Mouse (Mus musculus): ENCODE data around the gene Naxe. TPM values are rescaled to one million over a fixed set of nuclear protein-coding genes. Genes with fewer than 3 reads are reported as not detected.
A peak's percentile ranks its signal among the peaks of the same experiment; 100 is the strongest.

Gene Naxe
- 203 and 211 TPM in 2 replicates for polyA plus RNA-seq (2015; fragmentation: Nextera tagmentation; extraction: Ambion mirVana)

GRCm38 (mm10) chr3:88057902-88058696 lies at the start of gene Naxe:
Gene Naxe, minus strand, starts transcription at chr3:88058495.
- WGBS = under 1% methylated on average over 60 of the region's 60 CpGs
- Histone ChIP-seq H3K4me2 (ENCODE audit: low read depth, low read length) (peak within 1 kb of the TSS; percentile 92), H3K27me3 (ENCODE audit: control insufficient read depth, insufficient read depth, low read depth, low read length) (no peaks in the 10 kb centered on the region), H3K9me3 (ENCODE audit: control insufficient read depth, low read length) (no peaks in the 10 kb centered on the region), H3K36me3 (ENCODE audit: control insufficient read depth, insufficient read depth, low read length) (peaks cover 14% of the 10 kb centered on the region), H3K9ac (ENCODE audit: low read length) (peak within 1 kb of the TSS; percentile 94), H3K4me1 (replicated peaks; ENCODE audit: control insufficient read depth, insufficient read depth, low read length) (peaks cover 9% of the 10 kb centered on the region; the same call in 1 of the 2 replicates), H3K4me3 (ENCODE audit: low read length) (peak within 1 kb of the TSS; percentile 91), H3K27ac (ENCODE audit: low read length) (peak within 1 kb of the TSS; percentile 77)
- peak; percentile 96 for ATAC-seq (ENCODE audit: low read depth)

- Histone ChIP-seq H3K4me3 (ENCODE audit: low read length) (no peak overlapping the region), H3K36me3 (ENCODE audit: control insufficient read depth, insufficient read depth, low read length) (peaks cover 46% of the 10 kb centered on the region), H3K4me1 (replicated peaks; ENCODE audit: control insufficient read depth, insufficient read depth, low read length) (no peaks in the 10 kb centered on the region), H3K9me3 (ENCODE audit: control insufficient read depth, low read length) (no peaks in the 10 kb centered on the region), H3K27ac (ENCODE audit: low read length) (no peak overlapping the region), H3K27me3 (ENCODE audit: control insufficient read depth, insufficient read depth, low read depth, low read length) (no peaks in the 10 kb centered on the region), H3K4me2 (ENCODE audit: low read depth, low read length) (no peak overlapping the region), H3K9ac (ENCODE audit: low read length) (no peak overlapping the region)
- 92% methylated on average over 4 of the region's 4 CpGs for WGBS
- ATAC-seq (ENCODE audit: low read depth) = no peak
These were observed 47.8 kb upstream of the Naxe start for GRCm38 (mm10) chr3:88106126-88106525.

- Histone ChIP-seq H3K4me3 (ENCODE audit: low read length) (no peak overlapping the region), H3K4me2 (ENCODE audit: low read depth, low read length) (no peak overlapping the region), H3K9me3 (ENCODE audit: control insufficient read depth, low read length) (no peaks in the 10 kb centered on the region), H3K4me1 (replicated peaks; ENCODE audit: control insufficient read depth, insufficient read depth, low read length) (no peaks in the 10 kb centered on the region), H3K9ac (ENCODE audit: low read length) (no peak overlapping the region), H3K27ac (ENCODE audit: low read length) (peak overlapping the region; percentile 51; the same call in 1 of the 2 replicates), H3K36me3 (ENCODE audit: control insufficient read depth, insufficient read depth, low read length) (peaks cover 55% of the 10 kb centered on the region), H3K27me3 (ENCODE audit: control insufficient read depth, insufficient read depth, low read depth, low read length) (no peaks in the 10 kb centered on the region)
- no peak for ATAC-seq (ENCODE audit: low read depth)
- WGBS = 65% methylated on average over 6 of the region's 6 CpGs
These were observed 44.3 kb upstream of the Naxe start for GRCm38 (mm10) chr3:88102611-88103010.

- Histone ChIP-seq H3K27ac (ENCODE audit: low read length) (peak overlapping the region; percentile 51; the same call in 1 of the 2 replicates), H3K9me3 (ENCODE audit: control insufficient read depth, low read length) (no peaks in the 10 kb centered on the region), H3K36me3 (ENCODE audit: control insufficient read depth, insufficient read depth, low read length) (peaks cover 56% of the 10 kb centered on the region), H3K9ac (ENCODE audit: low read length) (no peak overlapping the region), H3K4me2 (ENCODE audit: low read depth, low read length) (no peak overlapping the region), H3K4me3 (ENCODE audit: low read length) (no peak overlapping the region), H3K4me1 (replicated peaks; ENCODE audit: control insufficient read depth, insufficient read depth, low read length) (no peaks in the 10 kb centered on the region), H3K27me3 (ENCODE audit: control insufficient read depth, insufficient read depth, low read depth, low read length) (no peaks in the 10 kb centered on the region)
- 75% methylated on average over 6 of the region's 6 CpGs for WGBS
- 0 out of 2 replicates have a peak, but pooled peaks have one; percentile 41 for ATAC-seq (ENCODE audit: low read depth)
These were observed 43.9 kb upstream of the Naxe start for GRCm38 (mm10) chr3:88102196-88102595.

GRCm38 (mm10) chr3:88101736-88102135 lies 43.4 kb upstream of the Naxe start:
- Histone ChIP-seq H3K4me2 (ENCODE audit: low read depth, low read length) (no peak overlapping the region), H3K9ac (ENCODE audit: low read length) (no peak overlapping the region), H3K27me3 (ENCODE audit: control insufficient read depth, insufficient read depth, low read depth, low read length) (no peaks in the 10 kb centered on the region), H3K4me3 (ENCODE audit: low read length) (no peak overlapping the region), H3K36me3 (ENCODE audit: control insufficient read depth, insufficient read depth, low read length) (peaks cover 61% of the 10 kb centered on the region), H3K4me1 (replicated peaks; ENCODE audit: control insufficient read depth, insufficient read depth, low read length) (no peaks in the 10 kb centered on the region), H3K27ac (ENCODE audit: low read length) (no peak overlapping the region), H3K9me3 (ENCODE audit: control insufficient read depth, low read length) (no peaks in the 10 kb centered on the region)
- no peak for ATAC-seq (ENCODE audit: low read depth)
- 92% methylated on average over 7 of the region's 7 CpGs for WGBS

- H3K9me3 ChIP-seq (ENCODE audit: control insufficient read depth, low read length) = no peaks in the 10 kb centered on the region
- H3K36me3 ChIP-seq (ENCODE audit: control insufficient read depth, insufficient read depth, low read length) = peaks cover 56% of the 10 kb centered on the region
- ATAC-seq (ENCODE audit: low read depth) = no peak
- H3K27me3 ChIP-seq (ENCODE audit: control insufficient read depth, insufficient read depth, low read depth, low read length) = no peaks in the 10 kb centered on the region
- no peak overlapping the region for H3K9ac ChIP-seq (ENCODE audit: low read length)
- no peak overlapping the region for H3K27ac ChIP-seq (ENCODE audit: low read length)
- H3K4me1 ChIP-seq (replicated peaks; ENCODE audit: control insufficient read depth, insufficient read depth, low read length) = no peaks in the 10 kb centered on the region
- WGBS = 55% methylated on average over 3 of the region's 3 CpGs
- no peak overlapping the region for H3K4me3 ChIP-seq (ENCODE audit: low read length)
- H3K4me2 ChIP-seq (ENCODE audit: low read depth, low read length) = no peak overlapping the region
These were observed 42.0 kb upstream of the Naxe start for GRCm38 (mm10) chr3:88100251-88100650.

- no peak overlapping the region for H3K4me3 ChIP-seq (ENCODE audit: low read length)
- no peaks in the 10 kb centered on the region for H3K4me1 ChIP-seq (replicated peaks; ENCODE audit: control insufficient read depth, insufficient read depth, low read length)
- peaks cover 60% of the 10 kb centered on the region for H3K36me3 ChIP-seq (ENCODE audit: control insufficient read depth, insufficient read depth, low read length)
- H3K27me3 ChIP-seq (ENCODE audit: control insufficient read depth, insufficient read depth, low read depth, low read length) = no peaks in the 10 kb centered on the region
- H3K9me3 ChIP-seq (ENCODE audit: control insufficient read depth, low read length) = no peaks in the 10 kb centered on the region
- no peak overlapping the region for H3K27ac ChIP-seq (ENCODE audit: low read length)
- no peak overlapping the region for H3K9ac ChIP-seq (ENCODE audit: low read length)
- ATAC-seq (ENCODE audit: low read depth) = no peak
- 64% methylated on average over 6 of the region's 6 CpGs for WGBS
- H3K4me2 ChIP-seq (ENCODE audit: low read depth, low read length) = no peak overlapping the region
These were observed 39.4 kb upstream of the Naxe start for GRCm38 (mm10) chr3:88097666-88098065.

- no peaks in the 10 kb centered on the region for H3K27me3 ChIP-seq (ENCODE audit: control insufficient read depth, insufficient read depth, low read depth, low read length)
- no peak overlapping the region for H3K4me2 ChIP-seq (ENCODE audit: low read depth, low read length)
- no peak overlapping the region for H3K4me3 ChIP-seq (ENCODE audit: low read length)
- ATAC-seq (ENCODE audit: low read depth) = no peak
- no peak overlapping the region for H3K9ac ChIP-seq (ENCODE audit: low read length)
- H3K4me1 ChIP-seq (replicated peaks; ENCODE audit: control insufficient read depth, insufficient read depth, low read length) = no peaks in the 10 kb centered on the region
- 84% methylated on average over 5 of the region's 5 CpGs for WGBS
- H3K36me3 ChIP-seq (ENCODE audit: control insufficient read depth, insufficient read depth, low read length) = peaks cover 62% of the 10 kb centered on the region
- H3K9me3 ChIP-seq (ENCODE audit: control insufficient read depth, low read length) = no peaks in the 10 kb centered on the region
- no peak overlapping the region for H3K27ac ChIP-seq (ENCODE audit: low read length)
These were observed 35.8 kb upstream of the Naxe start for GRCm38 (mm10) chr3:88094126-88094525.

GRCm38 (mm10) chr3:88090616-88091015 lies 32.3 kb upstream of the Naxe start:
- Histone ChIP-seq H3K27ac (ENCODE audit: low read length) (no peak overlapping the region), H3K9me3 (ENCODE audit: control insufficient read depth, low read length) (no peaks in the 10 kb centered on the region), H3K36me3 (ENCODE audit: control insufficient read depth, insufficient read depth, low read length) (peaks cover 54% of the 10 kb centered on the region), H3K4me3 (ENCODE audit: low read length) (no peak overlapping the region), H3K4me2 (ENCODE audit: low read depth, low read length) (no peak overlapping the region), H3K4me1 (replicated peaks; ENCODE audit: control insufficient read depth, insufficient read depth, low read length) (no peaks in the 10 kb centered on the region), H3K27me3 (ENCODE audit: control insufficient read depth, insufficient read depth, low read depth, low read length) (no peaks in the 10 kb centered on the region), H3K9ac (ENCODE audit: low read length) (no peak overlapping the region)
- 86% methylated on average over 6 of the region's 6 CpGs for WGBS
- no peak for ATAC-seq (ENCODE audit: low read depth)
